In genomic region chr17:7025764-7026346, GRCm38 (mm10) we compare ENCODE assay signal across 21 mouse cellular contexts. TPM values are rescaled to one million over a fixed set of nuclear protein-coding genes. Genes with fewer than 3 reads are reported as not detected.
DNase-seq lines count a peak whose midpoint lies in the region; ATAC-seq and TF ChIP-seq lines count a peak whose summit lies in the region.
"Not testable (repeated sequence)": the region's sequence is repeated elsewhere in the genome, so short reads cannot be mapped to it uniquely, and the experiment has no call there.
"Had no signal": no experiment of that assay in that cellular context is flagged by ENCODE, and none has a peak within 500 bp of the region (broad histone marks: within the 10 kb centered on the region; RNA-seq: fewer than 3 reads in every experiment).

No protein-coding gene starts in this region.

- not testable (repeated sequence) for TF ChIP-seq CTCF in cortical plate, adult 2 months (IDR thresholded peaks at IDR 0.05; ENCODE audit: extremely low read depth, insufficient read depth, low read length); forebrain, postnatal 0 days (IDR thresholded peaks at IDR 0.05; ENCODE audit: low read depth)

- not testable (repeated sequence) for H3K4me1 ChIP-seq in cortical plate, adult 2 months (ENCODE audit: control insufficient read depth, insufficient read depth, low read length); forebrain, embryonic 13.5 days; forebrain, postnatal 0 days (ENCODE audit: insufficient read depth); hindbrain, embryonic 12.5 days; hindbrain, embryonic 16.5 days (ENCODE audit: control insufficient read depth, insufficient read depth, low read depth, low read length); kidney, embryonic 16.5 days (ENCODE audit: insufficient read depth, low read length); midbrain, embryonic 16.5 days (ENCODE audit: control insufficient read depth, insufficient read depth, low read length); neural tube, embryonic 14.5 days (ENCODE audit: control insufficient read depth, insufficient read depth, low read length)

- H3K9me3 ChIP-seq in forebrain, embryonic 13.5 days (replicated peaks); forebrain, postnatal 0 days (ENCODE audit: low read length); hindbrain, embryonic 12.5 days (replicated peaks); hindbrain, embryonic 16.5 days (ENCODE audit: control insufficient read depth, low read length); kidney, embryonic 16.5 days (ENCODE audit: low read length); midbrain, embryonic 16.5 days (replicated peaks; ENCODE audit: control insufficient read depth, low read length, poor library complexity, severe bottlenecking); neural tube, embryonic 14.5 days (ENCODE audit: control insufficient read depth, low read length): not testable (repeated sequence)

- H3K4me2 ChIP-seq in forebrain, embryonic 13.5 days; forebrain, postnatal 0 days (ENCODE audit: low read depth); hindbrain, embryonic 12.5 days (replicated peaks); hindbrain, embryonic 16.5 days (ENCODE audit: low read length); kidney, embryonic 16.5 days (replicated peaks; ENCODE audit: low read depth, low read length); midbrain, embryonic 16.5 days (ENCODE audit: low read length); neural tube, embryonic 14.5 days (ENCODE audit: low read depth, low read length): not testable (repeated sequence)

- H3K27ac ChIP-seq in cortical plate, adult 2 months (ENCODE audit: insufficient read depth, low read length); forebrain, embryonic 13.5 days; forebrain, postnatal 0 days (ENCODE audit: low read depth, low read length); hindbrain, embryonic 12.5 days; hindbrain, embryonic 16.5 days (ENCODE audit: low read depth, low read length); kidney, embryonic 16.5 days (ENCODE audit: low read length); midbrain, embryonic 16.5 days (ENCODE audit: low read length); neural tube, embryonic 14.5 days (ENCODE audit: low read depth, low read length): not testable (repeated sequence)

- WGBS in forebrain, embryonic 13.5 days: 4% methylated on average over 3 of the region's 14 CpGs
- WGBS in forebrain, postnatal 0 days: 6% methylated on average over 3 of the region's 14 CpGs
- WGBS in hindbrain, embryonic 12.5 days: 58% methylated on average over 3 of the region's 14 CpGs
- WGBS in hindbrain, embryonic 16.5 days: 15% methylated on average over 3 of the region's 14 CpGs
- WGBS in kidney, embryonic 16.5 days: 40% methylated on average over 3 of the region's 14 CpGs
- WGBS in midbrain, embryonic 16.5 days: 40% methylated on average over 3 of the region's 14 CpGs
- 13% methylated on average over 3 of the region's 14 CpGs for WGBS in neural tube, embryonic 14.5 days

- not testable (repeated sequence) for H3K36me3 ChIP-seq in forebrain, embryonic 13.5 days (ENCODE audit: poor library complexity, severe bottlenecking); forebrain, postnatal 0 days (ENCODE audit: insufficient read depth); hindbrain, embryonic 12.5 days; hindbrain, embryonic 16.5 days (ENCODE audit: control insufficient read depth, insufficient read depth, low read length); kidney, embryonic 16.5 days (ENCODE audit: insufficient read depth, low read length); midbrain, embryonic 16.5 days (ENCODE audit: control insufficient read depth, insufficient read depth, low read length); neural tube, embryonic 14.5 days (ENCODE audit: control insufficient read depth, insufficient read depth, low read length)

- H3K27me3 ChIP-seq in forebrain, embryonic 13.5 days; forebrain, postnatal 0 days (ENCODE audit: insufficient read depth, low read length); hindbrain, embryonic 12.5 days; hindbrain, embryonic 16.5 days (replicated peaks; ENCODE audit: control insufficient read depth, insufficient read depth, low read length); kidney, embryonic 16.5 days (ENCODE audit: insufficient read depth, low read length); midbrain, embryonic 16.5 days (ENCODE audit: control insufficient read depth, insufficient read depth, low read depth, low read length); neural tube, embryonic 14.5 days (ENCODE audit: control insufficient read depth, insufficient read depth, low read length): not testable (repeated sequence)

- not testable (repeated sequence) for TF ChIP-seq POLR2A in cortical plate, adult 2 months (IDR thresholded peaks at IDR 0.05; ENCODE audit: extremely low read depth, insufficient read depth, low read length)

- peak overlapping the region; percentile 37; the same call in 1 of the 2 replicates for H3K4me3 ChIP-seq in cortical plate, adult 2 months (ENCODE audit: insufficient read depth, low read length)
- not testable (repeated sequence) for H3K4me3 ChIP-seq in forebrain, embryonic 13.5 days; forebrain, postnatal 0 days (ENCODE audit: low read depth, low read length); hindbrain, embryonic 12.5 days; hindbrain, embryonic 16.5 days (ENCODE audit: low read length); kidney, embryonic 16.5 days (ENCODE audit: low read length); midbrain, embryonic 16.5 days (ENCODE audit: low read depth, low read length); neural tube, embryonic 14.5 days (ENCODE audit: low read depth, low read length)

- not testable (repeated sequence) for DNase-seq in forebrain, postnatal 0 days

- peak; percentile 75 for ATAC-seq in forebrain, embryonic 13.5 days
- peak; percentile 92 for ATAC-seq in forebrain, postnatal 0 days
- peak; percentile 46 for ATAC-seq in hindbrain, embryonic 12.5 days (ENCODE audit: low FRiP score)
- ATAC-seq in hindbrain, embryonic 16.5 days: peak; percentile 50
- ATAC-seq in kidney, embryonic 16.5 days (ENCODE audit: low FRiP score, low TSS enrichment): peak; percentile 70; the same call in 1 of the 2 replicates
- peak; percentile 33; the same call in 1 of the 2 replicates for ATAC-seq in midbrain, embryonic 16.5 days
- peak; percentile 75; the same call in 1 of the 2 replicates for ATAC-seq in neural tube, embryonic 14.5 days (ENCODE audit: low read depth)

- not testable (repeated sequence) for H3K9ac ChIP-seq in forebrain, embryonic 13.5 days; forebrain, postnatal 0 days; hindbrain, embryonic 12.5 days; hindbrain, embryonic 16.5 days (ENCODE audit: low read depth, low read length); kidney, embryonic 16.5 days (replicated peaks; ENCODE audit: low read length); midbrain, embryonic 16.5 days (ENCODE audit: low read depth, low read length); neural tube, embryonic 14.5 days (replicated peaks; ENCODE audit: low read depth, low read length)

RNA-seq across cellular contexts. Expression of gene Gm1604a, which starts 0.5 kb away (rescaled TPM):
- 1.7 TPM in 1 of 2 replicates, not detected in the other for polyA plus RNA-seq in cortical plate, adult 2 months (2012; rRNA removed)
- 0.26 and 0.47 TPM in 2 replicates for polyA plus RNA-seq in forebrain, embryonic 13.5 days (2015; fragmentation: Nextera tagmentation; extraction: Ambion mirVana)
- not detected in 2 replicates for total RNA-seq in forebrain, postnatal 0 days (2014; rRNA removed)
- 0.29 and 0.57 TPM in 2 replicates for polyA plus RNA-seq in forebrain, postnatal 0 days (2015; fragmentation: Nextera tagmentation; extraction: Ambion mirVana)
- not detected in 2 replicates for polyA plus RNA-seq in hindbrain, embryonic 12.5 days (2016; fragmentation: Nextera tagmentation; extraction: Ambion mirVana)
- polyA plus RNA-seq in hindbrain, embryonic 16.5 days (2015; fragmentation: Nextera tagmentation; extraction: Ambion mirVana): not detected in 2 replicates
- polyA plus RNA-seq in kidney, embryonic 16.5 days (2015; fragmentation: Nextera tagmentation; extraction: Ambion mirVana): 0.33 TPM in 1 of 2 replicates, not detected in the other
- polyA plus RNA-seq in midbrain, embryonic 16.5 days (2015; fragmentation: Nextera tagmentation; extraction: Ambion mirVana): 0.48 TPM in 1 of 2 replicates, not detected in the other
- not detected in 2 replicates for polyA plus RNA-seq in neural tube, embryonic 14.5 days (2014; fragmentation: Nextera tagmentation; extraction: Ambion mirVana)
- total RNA-seq: adrenal gland, adult 8-10 months; adrenal gland, postnatal 36 days; G1E; gastrocnemius, adult 2 months; gastrocnemius, postnatal 25 days; heart, adult 8-10 months; heart, postnatal 14 days; hematopoietic stem cell, adult 5-6 weeks had no signal
- polyA plus RNA-seq: CD4-positive, CD25-positive, alpha-beta regulatory T cell, adult 4 months; embryonic facial prominence, embryonic 11.5 days; G1E; heart, embryonic 12.5 days; intestine, embryonic 16.5 days had no signal

RNA-seq across cellular contexts. Expression of gene Gm49721, which starts 47.2 kb away (rescaled TPM):
- polyA plus RNA-seq in cortical plate, adult 2 months (2012; rRNA removed): 0.91 and 1.5 TPM in 2 replicates
- polyA plus RNA-seq in forebrain, embryonic 13.5 days (2015; fragmentation: Nextera tagmentation; extraction: Ambion mirVana): 0.22 and 0.47 TPM in 2 replicates
- total RNA-seq in forebrain, postnatal 0 days (2014; rRNA removed): 0.19 and 2.7 TPM in 2 replicates
- polyA plus RNA-seq in forebrain, postnatal 0 days (2015; fragmentation: Nextera tagmentation; extraction: Ambion mirVana): 0.13 and 0.44 TPM in 2 replicates
- polyA plus RNA-seq in hindbrain, embryonic 12.5 days (2016; fragmentation: Nextera tagmentation; extraction: Ambion mirVana): 0.48 and 0.84 TPM in 2 replicates
- polyA plus RNA-seq in hindbrain, embryonic 16.5 days (2015; fragmentation: Nextera tagmentation; extraction: Ambion mirVana): 0.35 and 0.62 TPM in 2 replicates
- 0.33 and 0.75 TPM in 2 replicates for polyA plus RNA-seq in kidney, embryonic 16.5 days (2015; fragmentation: Nextera tagmentation; extraction: Ambion mirVana)
- 0.24 and 0.44 TPM in 2 replicates for polyA plus RNA-seq in midbrain, embryonic 16.5 days (2015; fragmentation: Nextera tagmentation; extraction: Ambion mirVana)
- 0.44 TPM in 1 of 2 replicates, not detected in the other for polyA plus RNA-seq in neural tube, embryonic 14.5 days (2014; fragmentation: Nextera tagmentation; extraction: Ambion mirVana)
- total RNA-seq: gastrocnemius, postnatal 25 days; granulocyte monocyte progenitor cell, adult 5-6 weeks; heart, adult 8-10 months; heart, postnatal 14 days; hematopoietic stem cell, adult 5-6 weeks had no signal
- polyA plus RNA-seq: G1E; intestine, embryonic 16.5 days had no signal

RNA-seq across cellular contexts. Expression of gene Rnaset2b, which starts 55.4 kb away (rescaled TPM):
- 93.9 and 108 TPM in 2 replicates for polyA plus RNA-seq in cortical plate, adult 2 months (2012; rRNA removed)
- polyA plus RNA-seq in forebrain, embryonic 13.5 days (2015; fragmentation: Nextera tagmentation; extraction: Ambion mirVana): 85.6 and 94.6 TPM in 2 replicates
- total RNA-seq in forebrain, postnatal 0 days (2014; rRNA removed): 25.3 and 46.0 TPM in 2 replicates
- 102 and 107 TPM in 2 replicates for polyA plus RNA-seq in forebrain, postnatal 0 days (2015; fragmentation: Nextera tagmentation; extraction: Ambion mirVana)
- 115 and 126 TPM in 2 replicates for polyA plus RNA-seq in hindbrain, embryonic 12.5 days (2016; fragmentation: Nextera tagmentation; extraction: Ambion mirVana)
- 121 and 138 TPM in 2 replicates for polyA plus RNA-seq in hindbrain, embryonic 16.5 days (2015; fragmentation: Nextera tagmentation; extraction: Ambion mirVana)
- 319 and 386 TPM in 2 replicates for polyA plus RNA-seq in kidney, embryonic 16.5 days (2015; fragmentation: Nextera tagmentation; extraction: Ambion mirVana)
- polyA plus RNA-seq in midbrain, embryonic 16.5 days (2015; fragmentation: Nextera tagmentation; extraction: Ambion mirVana): 66.0 and 76.3 TPM in 2 replicates
- 66.0 and 91.2 TPM in 2 replicates for polyA plus RNA-seq in neural tube, embryonic 14.5 days (2014; fragmentation: Nextera tagmentation; extraction: Ambion mirVana)

Comparison
In these comparisons a context has a peak if more than half of its experiments do, and no peak if none do; other contexts are left out.
1. ATAC-seq: peak in every context shown above with its lines; median percentile 92 in forebrain, postnatal 0 days; 75 in forebrain, embryonic 13.5 days; 75 in neural tube, embryonic 14.5 days; 70 in kidney, embryonic 16.5 days; 50 in hindbrain, embryonic 16.5 days; 46 in hindbrain, embryonic 12.5 days; 33 in midbrain, embryonic 16.5 days.